Mouse (Mus musculus) heart, embryonic 11.5 days (tissue): ENCODE measurements around the gene Ppm1g. TPM values are rescaled to one million over a fixed set of nuclear protein-coding genes. Genes with fewer than 3 reads are reported as not detected.

ENCODE experiments used
- ATAC-seq: fragments of 200-750 bp; cut with Nextera tagmentation; replicated peaks from 2 replicates; pipeline ENCODE4 v1.8.0; 2017; ENCODE audit warnings: moderate library complexity; ENCODE audit not compliant: insufficient number of reproducible peaks, low FRiP score, low TSS enrichment
- H3K27ac ChIP-seq: fragments of 300-500 bp; sonication (generic); 2 replicates; pipeline ENCODE4 v1.5.1; 2014; ENCODE audit warnings: mild to moderate bottlenecking, low read depth, low read length
- H3K27me3 ChIP-seq: fragments of 300-500 bp; sonication (generic); 2 replicates; pipeline ENCODE4 v1.6.1; 2014; ENCODE audit warnings: mild to moderate bottlenecking, low read length, mixed read lengths; ENCODE audit not compliant: control insufficient read depth, insufficient read depth
- H3K36me3 ChIP-seq: fragments of 300-500 bp; sonication (generic); 2 replicates; pipeline ENCODE4 v1.6.1; 2014; ENCODE audit warnings: mild to moderate bottlenecking, low read length, moderate library complexity, mixed read lengths; ENCODE audit not compliant: control insufficient read depth, insufficient read depth
- H3K4me1 ChIP-seq: fragments of 300-500 bp; sonication (generic); 2 replicates; pipeline ENCODE4 v1.6.1; 2014; ENCODE audit warnings: low read length; ENCODE audit not compliant: control insufficient read depth, insufficient read depth
- H3K4me2 ChIP-seq: fragments of 300-500 bp; sonication (generic); 2 replicates; pipeline ENCODE4 v1.6.1; 2014; ENCODE audit warnings: mild to moderate bottlenecking, moderate library complexity
- H3K4me3 ChIP-seq: fragments of 300-500 bp; sonication (generic); 2 replicates; pipeline ENCODE4 v1.5.1; 2014; ENCODE audit warnings: low read depth, low read length
- H3K9ac ChIP-seq: fragments of 300-500 bp; sonication (generic); 2 replicates; pipeline ENCODE4 v1.6.1; 2014; ENCODE audit warnings: mild to moderate bottlenecking, low read depth, low read length, moderate library complexity
- H3K9me3 ChIP-seq: fragments of 300-500 bp; sonication (generic); replicated peaks from 2 replicates; pipeline ENCODE4 v1.6.1; 2016; ENCODE audit warnings: low read length; ENCODE audit not compliant: control insufficient read depth
- WGBS: fragments of 180-500 bp; shearing (Covaris S2); extraction: QIAGEN DNeasy Blood & Tissue Kit; methylation state at CpG from one replicate; pipeline ENCODE4 v1.1.7; 2014; ENCODE audit not compliant: insufficient replicate concordance; 5-methylcytosine and 5-hydroxymethylcytosine counted together
- polyA plus RNA-seq: library from polyadenylated mRNA; unstranded; fragments of >200 nt; fragmentation: Nextera tagmentation; extraction: Ambion mirVana; gene quantifications from 2 replicates; pipeline ENCODE4 v1.2.1, GENCODE M21; 2014

Gene Ppm1g
- polyA plus RNA-seq, 1 experiment from 2014 or later = 103 TPM

DNA sequence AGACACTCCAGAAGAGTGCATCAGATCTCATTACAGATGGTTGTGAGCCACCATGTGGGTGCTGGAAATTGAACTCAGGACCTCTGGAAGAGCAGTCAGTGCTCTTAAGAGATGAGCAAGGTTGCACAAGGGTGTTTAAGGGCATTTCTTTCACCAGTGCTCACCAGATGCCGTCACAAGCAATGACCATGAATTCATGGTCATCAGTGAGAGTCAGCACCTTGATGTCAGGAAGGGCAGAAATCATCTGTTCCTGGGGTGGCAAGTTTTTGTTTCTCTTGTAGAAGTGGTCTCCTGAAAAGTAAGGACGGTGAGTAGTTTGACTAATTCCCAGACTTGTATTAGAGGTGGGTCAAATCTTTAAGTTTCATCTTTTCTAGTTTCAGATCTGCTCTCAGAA, 16.6 kb downstream of the Ppm1g start:
- Histone ChIP-seq H3K4me2 (no peak overlapping the region), H3K36me3 (peaks cover 40% of the 10 kb centered on the region), H3K4me3 (no peak overlapping the region), H3K4me1 (peaks cover 9% of the 10 kb centered on the region; the same call in 1 of the 2 replicates), H3K9ac (no peak overlapping the region), H3K9me3 (peaks cover 5% of the 10 kb centered on the region), H3K27me3 (no peaks in the 10 kb centered on the region), H3K27ac (no peak overlapping the region)
- 86% methylated on average over 2 of the region's 2 CpGs for WGBS
- no peak for ATAC-seq

DNA sequence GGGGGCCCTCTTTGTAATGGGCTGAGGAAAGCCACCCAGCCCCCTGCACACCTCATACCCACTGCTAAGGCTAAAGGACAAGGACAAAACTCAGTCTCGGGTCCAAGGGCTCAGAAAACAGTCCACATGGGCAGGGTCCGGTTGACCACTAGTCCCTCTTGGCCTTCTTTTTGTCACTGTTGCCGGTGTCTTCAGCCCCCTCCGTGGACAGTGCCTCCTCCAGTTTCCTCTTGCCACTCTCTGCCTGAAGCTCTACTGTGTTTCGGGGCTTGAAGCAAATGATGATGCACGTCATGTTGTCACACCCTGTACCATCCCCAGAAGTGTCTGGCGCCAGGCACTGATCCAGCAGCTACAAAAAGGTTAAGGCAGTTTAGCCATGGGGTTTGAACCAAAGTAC, 17.6 kb downstream of the Ppm1g start:
- H3K4me1 ChIP-seq = peaks cover 9% of the 10 kb centered on the region; the same call in 1 of the 2 replicates
- H3K36me3 ChIP-seq = peaks cover 43% of the 10 kb centered on the region
- H3K9ac ChIP-seq = peak overlapping the region; percentile 76
- H3K9me3 ChIP-seq = peaks cover 5% of the 10 kb centered on the region
- H3K4me3 ChIP-seq = peak overlapping the region; percentile 73
- no peaks in the 10 kb centered on the region for H3K27me3 ChIP-seq
- WGBS = 83% methylated on average over 7 of the region's 7 CpGs
- H3K4me2 ChIP-seq = peak overlapping the region; percentile 89
- H3K27ac ChIP-seq = peak overlapping the region; percentile 86
- ATAC-seq = no peak

DNA sequence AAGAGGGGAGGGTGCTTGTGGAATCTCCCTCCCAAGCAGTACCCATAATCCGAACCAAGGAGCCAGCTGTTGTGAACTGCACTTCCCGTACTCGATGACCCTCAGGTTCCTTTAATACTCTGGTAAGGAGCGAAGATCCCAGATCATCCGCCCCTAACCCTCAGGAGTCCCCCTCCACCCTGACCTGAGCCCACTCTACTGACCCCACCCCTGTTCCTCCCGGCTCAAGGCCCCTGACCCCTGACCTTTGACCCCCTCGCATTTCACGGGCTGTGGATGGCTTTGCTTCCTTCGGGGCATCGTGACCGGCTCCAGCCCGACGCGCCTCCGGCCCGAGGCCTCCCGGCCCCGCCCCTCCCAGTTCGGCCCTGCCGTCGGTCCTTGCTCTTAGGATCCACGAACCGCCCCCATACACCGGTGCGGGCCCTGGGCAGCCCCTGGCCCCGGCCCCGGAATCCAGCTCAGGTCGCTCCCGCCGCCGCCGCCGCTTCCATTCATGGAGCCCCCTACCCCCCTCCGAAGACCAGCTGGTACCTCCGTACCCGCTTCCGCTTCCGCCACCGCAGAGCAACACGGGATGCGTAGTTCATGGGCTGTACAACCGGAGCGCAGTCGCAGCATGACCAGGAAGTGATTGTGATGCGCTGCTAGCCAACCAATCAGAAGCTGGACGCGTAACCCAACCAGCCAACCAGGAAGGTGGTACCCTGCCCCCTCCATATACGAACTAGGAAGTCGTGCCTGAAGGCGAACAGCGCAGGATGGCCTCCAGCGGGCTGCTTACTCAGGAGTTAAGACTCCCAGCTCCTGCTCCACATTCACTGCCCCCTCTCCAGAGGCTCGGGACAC, 18.5 kb downstream of the Ppm1g start, which contains the start of gene Zfp513:
Zfp513 (minus strand) TSS at position 562 of the 849 bp plus-strand sequence.
- H3K9me3 ChIP-seq = peaks cover 5% of the 10 kb centered on the region
- under 1% methylated on average over 53 of the region's 53 CpGs for WGBS
- H3K4me1 ChIP-seq = peaks cover 9% of the 10 kb centered on the region; the same call in 1 of the 2 replicates
- peak within 1 kb of the TSS; percentile 73 for H3K4me3 ChIP-seq
- no peaks in the 10 kb centered on the region for H3K27me3 ChIP-seq
- peak within 1 kb of the TSS; percentile 88 for H3K9ac ChIP-seq
- H3K36me3 ChIP-seq = peaks cover 42% of the 10 kb centered on the region
- ATAC-seq = peak; percentile 94
- peak within 1 kb of the TSS; percentile 86 for H3K27ac ChIP-seq
- H3K4me2 ChIP-seq = peak within 1 kb of the TSS; percentile 89

DNA sequence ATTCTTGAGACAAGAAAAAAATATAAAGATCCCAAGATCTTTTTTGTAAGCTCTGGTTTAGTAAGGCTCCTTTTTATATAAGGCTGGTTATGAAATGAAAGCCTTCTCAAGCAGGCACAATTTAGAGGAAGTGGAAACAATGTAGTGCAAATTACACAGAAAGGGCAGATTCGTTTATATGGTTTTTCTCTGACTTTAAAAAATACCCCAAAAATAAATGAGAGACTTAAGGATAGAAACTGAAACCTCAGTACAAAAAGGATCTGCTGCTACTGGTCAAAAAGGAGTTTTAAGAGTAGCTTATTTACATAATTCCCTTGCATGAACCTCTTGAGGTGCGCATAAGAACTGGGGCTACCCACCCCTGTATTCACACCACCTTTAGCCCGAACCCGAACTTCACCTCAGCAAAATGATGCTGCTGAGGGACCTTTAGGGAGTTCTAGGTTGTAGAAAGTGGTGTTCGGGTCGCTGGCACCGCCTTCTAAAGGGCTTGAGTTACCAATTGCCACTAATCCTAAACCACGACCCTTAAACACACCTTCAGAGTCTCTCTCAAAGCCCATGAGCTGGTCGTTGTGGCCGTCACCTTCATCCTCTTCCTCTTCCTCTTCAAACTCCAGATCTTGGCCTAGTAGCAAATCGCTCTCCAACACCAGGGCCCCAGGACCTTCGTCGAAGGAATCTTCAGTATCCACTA, 19.3 kb downstream of the Ppm1g start:
- 21% methylated on average over 13 of the region's 13 CpGs for WGBS
- Histone ChIP-seq H3K27ac (peak overlapping the region; percentile 77), H3K36me3 (peaks cover 48% of the 10 kb centered on the region), H3K9ac (peak overlapping the region; percentile 88), H3K4me3 (peak overlapping the region; percentile 73), H3K27me3 (no peaks in the 10 kb centered on the region), H3K4me1 (peaks cover 9% of the 10 kb centered on the region; the same call in 1 of the 2 replicates), H3K9me3 (peaks cover 5% of the 10 kb centered on the region), H3K4me2 (peak overlapping the region; percentile 89)
- no peak for ATAC-seq

DNA sequence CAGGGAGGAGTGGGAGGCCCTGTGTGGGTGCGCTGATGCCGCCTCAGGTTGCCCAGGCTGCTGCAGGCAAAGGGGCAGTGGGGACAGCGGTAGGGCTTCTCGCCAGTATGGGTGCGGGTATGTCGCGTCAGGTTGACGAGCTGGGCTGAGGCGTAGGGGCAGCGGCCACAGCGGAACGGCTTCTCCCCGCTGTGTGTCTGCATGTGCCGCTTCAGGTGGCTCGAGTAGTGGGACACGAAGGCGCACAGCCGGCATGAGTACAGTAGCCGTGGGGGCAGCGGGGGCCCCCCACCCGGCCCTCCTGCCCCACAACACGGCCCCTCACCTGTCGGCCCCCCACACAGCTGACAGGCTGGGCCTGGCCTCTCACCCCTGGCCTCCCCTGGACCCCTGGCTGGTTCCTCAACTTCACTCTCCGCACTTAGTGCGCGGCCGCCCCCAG, 20.1 kb downstream of the Ppm1g start:
- no peak for ATAC-seq
- no peak overlapping the region for H3K9ac ChIP-seq

DNA sequence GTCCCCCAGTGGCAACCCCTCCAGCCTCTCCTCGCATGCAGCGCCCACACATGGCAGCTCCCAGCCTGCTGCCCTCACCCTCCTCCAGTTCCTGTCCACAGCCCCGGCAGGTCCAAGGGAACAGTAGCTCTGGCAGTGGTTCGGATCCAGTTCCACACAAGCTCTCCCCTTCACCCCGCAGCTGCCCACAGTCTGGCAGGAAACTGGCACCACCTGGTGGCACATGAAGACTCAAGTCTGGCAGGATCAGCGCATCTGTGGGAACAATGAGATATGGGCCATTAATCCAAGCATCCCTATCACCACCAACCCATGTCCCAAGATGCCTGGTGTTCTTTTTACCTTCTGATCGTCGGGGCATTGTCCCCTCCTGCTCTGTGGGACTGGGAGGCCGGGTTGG, 20.6 kb downstream of the Ppm1g start:
- Histone ChIP-seq H3K27ac (no peak overlapping the region), H3K27me3 (no peaks in the 10 kb centered on the region), H3K9me3 (peaks cover 5% of the 10 kb centered on the region), H3K9ac (no peak overlapping the region), H3K4me2 (no peak overlapping the region), H3K4me3 (0 out of 2 replicates have a peak overlapping the region, but pooled peaks have one; percentile 2), H3K4me1 (peaks cover 9% of the 10 kb centered on the region; the same call in 1 of the 2 replicates), H3K36me3 (peaks cover 54% of the 10 kb centered on the region)
- WGBS = 87% methylated on average over 9 of the region's 9 CpGs
- no peak for ATAC-seq

More for the DNA sequence above, 20.1 kb downstream of the Ppm1g start:
- Histone ChIP-seq H3K9me3 (peaks cover 5% of the 10 kb centered on the region), H3K27me3 (no peaks in the 10 kb centered on the region), H3K4me3 (peak overlapping the region; percentile 2; the same call in 1 of the 2 replicates), H3K27ac (no peak overlapping the region), H3K4me1 (peaks cover 9% of the 10 kb centered on the region; the same call in 1 of the 2 replicates), H3K4me2 (peak overlapping the region; percentile 89), H3K36me3 (peaks cover 52% of the 10 kb centered on the region)
- 86% methylated on average over 27 of the region's 27 CpGs for WGBS

DNA sequence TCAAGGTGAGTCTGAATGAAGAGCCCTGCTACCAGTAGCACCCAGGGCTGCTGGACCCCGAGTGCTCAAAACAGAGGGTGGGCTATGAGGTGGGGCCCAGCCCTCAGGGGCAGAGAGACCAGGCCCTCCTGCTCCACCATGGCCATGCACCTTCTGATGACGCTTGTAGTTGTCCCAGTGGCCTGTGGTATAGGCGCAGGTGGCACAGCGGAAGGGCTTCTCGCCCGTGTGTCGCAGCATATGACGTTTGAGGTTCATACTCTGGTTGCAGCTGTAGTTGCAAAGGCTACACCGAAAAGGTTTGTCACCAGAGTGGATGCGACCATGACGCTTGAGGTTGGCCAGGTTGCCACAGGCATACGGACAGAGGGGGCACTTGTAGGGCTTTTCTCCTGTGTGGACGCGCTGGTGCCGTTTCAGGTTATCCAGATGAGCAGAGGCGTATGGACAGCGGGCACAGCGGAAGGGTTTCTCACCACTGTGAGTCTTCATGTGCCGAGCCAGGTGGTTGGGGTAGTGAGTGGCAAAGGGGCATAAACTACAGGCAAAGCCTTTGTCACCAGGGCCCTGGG, 21.1 kb downstream of the Ppm1g start:
- H3K9ac ChIP-seq = no peak overlapping the region
- H3K27ac ChIP-seq = no peak overlapping the region
- H3K36me3 ChIP-seq = peaks cover 50% of the 10 kb centered on the region
- no peak overlapping the region for H3K4me3 ChIP-seq
- H3K4me1 ChIP-seq = peaks cover 9% of the 10 kb centered on the region; the same call in 1 of the 2 replicates
- no peaks in the 10 kb centered on the region for H3K27me3 ChIP-seq
- WGBS = 91% methylated on average over 19 of the region's 19 CpGs
- H3K9me3 ChIP-seq = peaks cover 5% of the 10 kb centered on the region
- no peak for ATAC-seq
- H3K4me2 ChIP-seq = no peak overlapping the region

DNA sequence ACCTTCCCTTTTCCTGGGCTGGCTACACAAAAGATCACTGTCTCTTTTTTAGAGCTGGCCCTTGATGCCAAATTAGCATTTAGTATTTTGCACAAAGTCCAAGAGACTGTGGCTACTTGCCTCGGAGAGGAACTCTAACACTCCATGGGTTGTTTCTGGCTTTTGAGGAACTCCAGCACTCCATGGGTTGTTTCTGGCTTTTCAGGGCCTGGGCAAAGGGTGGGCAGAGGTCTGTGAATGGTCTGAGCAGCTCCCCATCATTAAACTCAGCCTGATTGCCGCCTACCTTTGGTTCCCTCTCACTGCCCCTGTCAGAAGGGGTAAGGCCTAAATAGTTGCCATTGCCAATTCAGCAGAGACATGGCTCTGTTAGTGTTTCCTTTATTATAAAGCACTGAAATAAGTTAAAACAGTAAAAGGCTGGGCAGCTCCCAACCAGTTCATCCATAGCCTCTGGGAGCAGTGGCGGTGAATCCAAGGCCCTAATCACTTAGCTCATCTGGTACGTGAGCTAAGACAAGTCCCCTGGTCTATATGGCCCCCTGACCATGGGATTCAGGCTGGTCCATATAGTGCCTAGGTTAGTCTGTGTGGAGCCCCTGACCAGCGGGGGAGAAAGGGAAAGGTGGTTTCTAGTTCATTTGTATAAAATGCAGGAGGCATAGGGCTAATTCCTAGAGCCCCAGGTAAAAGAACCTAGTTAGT, 21.7 kb downstream of the Ppm1g start:
- Histone ChIP-seq H3K27ac (no peak overlapping the region), H3K4me3 (no peak overlapping the region), H3K27me3 (no peaks in the 10 kb centered on the region), H3K36me3 (peaks cover 47% of the 10 kb centered on the region), H3K9ac (no peak overlapping the region), H3K4me1 (peaks cover 15% of the 10 kb centered on the region), H3K9me3 (peaks cover 5% of the 10 kb centered on the region), H3K4me2 (no peak overlapping the region)
- ATAC-seq = no peak
- 80% methylated on average over 5 of the region's 5 CpGs for WGBS
